Mouse (Mus musculus) lung, postnatal 0 days (tissue): ENCODE data around the gene Mybph. TPM values are rescaled to one million over a fixed set of nuclear protein-coding genes. Genes with fewer than 3 reads are reported as not detected.
A peak's percentile ranks its signal among the peaks of the same experiment; 100 is the strongest.

Experiments
- ATAC-seq: fragments of 200-750 bp; cut with Nextera tagmentation; 2 replicates; pipeline ENCODE4 v1.8.0; 2017; ENCODE audit warnings: moderate library complexity
- DNase-seq: peaks from one replicate; pipeline ENCODE4 v3.0.0-alpha.2; 2016; ENCODE audit warnings: low spot score
- H3K27ac ChIP-seq: fragments of 300-500 bp; sonication (generic); 2 replicates; pipeline ENCODE4 v1.5.1; 2014; ENCODE audit warnings: antibody characterized with exemption, mild to moderate bottlenecking, low read length, mixed read lengths
- H3K27me3 ChIP-seq: fragments of 300-500 bp; sonication (generic); replicated peaks from 2 replicates; pipeline ENCODE4 v1.6.1; 2014; ENCODE audit warnings: low read length, mixed read lengths; ENCODE audit not compliant: insufficient read depth
- H3K36me3 ChIP-seq: fragments of 300-500 bp; sonication (generic); 2 replicates; pipeline ENCODE4 v1.6.1; 2014; ENCODE audit warnings: low read length, mixed read lengths; ENCODE audit not compliant: insufficient read depth
- H3K4me1 ChIP-seq: fragments of 300-500 bp; sonication (generic); 2 replicates; pipeline ENCODE4 v1.6.1; 2014; ENCODE audit warnings: antibody characterized with exemption, low read depth, low read length, mixed read lengths; ENCODE audit not compliant: insufficient read depth
- H3K4me2 ChIP-seq: fragments of 300-500 bp; sonication (generic); replicated peaks from 2 replicates; pipeline ENCODE4 v1.6.1; 2014; ENCODE audit warnings: low read depth, mild to moderate bottlenecking, low read length, moderate library complexity, mixed read lengths
- H3K4me3 ChIP-seq: fragments of 300-500 bp; sonication (generic); 2 replicates; pipeline ENCODE4 v1.5.1; 2014; ENCODE audit warnings: low read depth, low read length
- H3K9ac ChIP-seq: fragments of 300-500 bp; sonication (generic); replicated peaks from 2 replicates; pipeline ENCODE4 v1.6.1; 2014; ENCODE audit warnings: low read depth, mild to moderate bottlenecking
- H3K9me3 ChIP-seq: fragments of 300-500 bp; sonication (generic); 2 replicates; pipeline ENCODE4 v1.6.1; 2016; ENCODE audit warnings: low read length, mixed read lengths
- CTCF ChIP-seq: IDR thresholded peaks from 2 replicates; pipeline ENCODE4 v1.5.1; 2016; ENCODE audit warnings: antibody characterized with exemption, mild to moderate bottlenecking
- EP300 ChIP-seq: IDR thresholded peaks from 2 replicates; pipeline ENCODE4 v1.6.1; 2016; ENCODE audit warnings: antibody characterized with exemption, mild to moderate bottlenecking, control low read depth
- WGBS: fragments of 180-500 bp; shearing (Covaris S2); extraction: QIAGEN DNeasy Blood & Tissue Kit; methylation state at CpG from one replicate; pipeline ENCODE4 v1.1.7; 2014; 5-methylcytosine and 5-hydroxymethylcytosine counted together
- polyA plus RNA-seq: library from polyadenylated mRNA; unstranded; fragments of >200 nt; fragmentation: Nextera tagmentation; extraction: Ambion mirVana; gene quantifications from 2 replicates; pipeline ENCODE4 v1.2.1, GENCODE M21; 2015

Mybph gene
- polyA plus RNA-seq, 1 experiment from 2014 or later: 0.18 TPM

DNA sequence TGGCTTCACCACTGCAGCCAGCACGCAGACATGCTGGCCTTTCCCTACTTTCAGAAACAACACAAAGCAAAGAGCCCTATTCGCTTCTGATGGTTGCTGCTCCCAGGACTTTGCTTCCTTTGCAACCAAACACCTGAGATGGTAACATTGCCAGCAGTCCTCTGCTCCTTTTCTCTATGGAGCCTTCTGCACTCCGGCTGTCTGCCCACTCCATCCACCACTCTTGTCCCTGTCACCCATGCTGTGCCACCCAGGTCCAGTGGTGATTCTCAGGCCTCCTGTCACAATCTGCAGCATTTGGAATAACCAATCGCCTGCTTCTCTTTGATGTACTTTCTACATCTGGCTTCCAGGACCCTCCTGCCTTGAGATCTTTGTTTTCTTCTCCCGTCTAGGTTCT, 32.1 kb downstream of the Mybph start:
- Histone ChIP-seq H3K4me3 (no peak overlapping the region), H3K27me3 (no peaks in the 10 kb centered on the region), H3K36me3 (no peaks in the 10 kb centered on the region), H3K4me1 (0 out of 2 replicates have a peak, but pooled peaks cover 5% of the 10 kb centered on the region), H3K27ac (no peak overlapping the region), H3K9me3 (no peaks in the 10 kb centered on the region), H3K9ac (no peak overlapping the region), H3K4me2 (no peak overlapping the region)
- WGBS: 87% methylated on average over 5 of the region's 5 CpGs
- no peak for TF ChIP-seq EP300
- TF ChIP-seq CTCF: no peak
- DNase-seq (no peak), ATAC-seq (no peak)

DNA sequence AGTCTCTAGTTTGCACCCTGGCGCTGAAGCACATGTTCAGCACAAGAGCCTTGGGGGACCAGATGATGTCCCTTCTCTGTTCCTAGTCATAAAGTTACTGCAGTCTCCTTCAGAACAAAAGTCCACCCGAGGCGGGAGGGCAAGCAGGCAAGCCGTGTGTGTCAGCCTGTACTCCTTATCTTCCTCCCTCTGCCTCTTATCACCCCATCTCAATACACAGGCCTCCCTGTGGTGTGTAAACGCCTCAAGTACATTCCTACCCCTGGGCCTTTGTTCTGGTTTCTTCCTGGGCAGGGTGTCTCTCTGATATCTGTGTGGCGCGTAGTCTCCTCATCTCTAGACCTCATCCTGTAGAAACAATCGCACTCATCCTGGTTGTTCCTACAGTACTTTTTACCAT, 33.5 kb downstream of the Mybph start:
- ATAC-seq (no peak), DNase-seq (no peak)
- Histone ChIP-seq H3K4me2 (no peak overlapping the region), H3K36me3 (no peaks in the 10 kb centered on the region), H3K4me3 (no peak overlapping the region), H3K4me1 (0 out of 2 replicates have a peak, but pooled peaks cover 5% of the 10 kb centered on the region), H3K27me3 (no peaks in the 10 kb centered on the region), H3K27ac (no peak overlapping the region), H3K9ac (no peak overlapping the region), H3K9me3 (no peaks in the 10 kb centered on the region)
- WGBS: 48% methylated on average over 8 of the region's 8 CpGs
- TF ChIP-seq CTCF (no peak), EP300 (no peak)

DNA sequence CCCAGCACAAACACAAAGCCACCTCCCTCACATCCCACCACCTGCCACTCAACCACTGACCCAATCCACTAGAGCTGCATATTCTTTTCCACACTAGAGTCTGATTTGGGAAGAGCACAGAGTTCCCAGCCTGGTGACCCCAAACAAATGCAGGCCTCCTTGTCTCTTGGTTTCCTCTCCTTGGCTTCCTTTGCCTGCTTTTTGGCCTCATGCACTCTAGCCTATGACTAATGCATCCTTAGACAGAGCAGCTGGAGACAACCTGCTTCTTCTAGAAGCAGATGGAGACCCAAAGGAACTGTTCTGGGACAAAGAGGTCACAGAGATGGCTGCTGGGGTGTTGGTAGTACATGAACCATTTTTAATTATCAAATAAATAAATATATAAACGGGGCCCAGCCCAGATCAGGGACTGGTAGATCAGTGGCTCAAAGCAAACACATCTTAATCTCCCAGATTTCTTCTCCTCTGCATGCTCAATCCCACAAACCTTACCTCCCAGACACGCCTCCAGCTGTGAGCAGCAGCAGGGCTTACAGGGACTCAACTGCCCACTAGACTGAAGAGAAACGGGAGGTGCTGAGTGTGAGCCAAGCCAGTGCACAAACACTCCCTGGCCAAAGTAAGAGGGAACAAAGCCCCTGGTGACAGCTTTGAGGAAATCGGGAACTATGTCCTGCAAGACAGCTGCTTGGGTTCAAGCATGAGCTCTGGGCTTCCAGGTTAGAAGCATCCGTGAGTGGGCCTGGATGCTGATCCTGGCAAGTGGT, 36.7 kb downstream of the Mybph start:
- Histone ChIP-seq H3K27me3 (peaks cover 15% of the 10 kb centered on the region), H3K4me1 (peaks cover 5% of the 10 kb centered on the region; the same call in 1 of the 2 replicates), H3K27ac (no peak overlapping the region), H3K4me3 (no peak overlapping the region), H3K9ac (no peak overlapping the region), H3K4me2 (no peak overlapping the region), H3K36me3 (no peaks in the 10 kb centered on the region), H3K9me3 (no peaks in the 10 kb centered on the region)
- WGBS: 51% methylated on average over 5 of the region's 5 CpGs
- TF ChIP-seq CTCF (no peak), EP300 (no peak)
- DNase-seq (no peak), ATAC-seq (no peak)

DNA sequence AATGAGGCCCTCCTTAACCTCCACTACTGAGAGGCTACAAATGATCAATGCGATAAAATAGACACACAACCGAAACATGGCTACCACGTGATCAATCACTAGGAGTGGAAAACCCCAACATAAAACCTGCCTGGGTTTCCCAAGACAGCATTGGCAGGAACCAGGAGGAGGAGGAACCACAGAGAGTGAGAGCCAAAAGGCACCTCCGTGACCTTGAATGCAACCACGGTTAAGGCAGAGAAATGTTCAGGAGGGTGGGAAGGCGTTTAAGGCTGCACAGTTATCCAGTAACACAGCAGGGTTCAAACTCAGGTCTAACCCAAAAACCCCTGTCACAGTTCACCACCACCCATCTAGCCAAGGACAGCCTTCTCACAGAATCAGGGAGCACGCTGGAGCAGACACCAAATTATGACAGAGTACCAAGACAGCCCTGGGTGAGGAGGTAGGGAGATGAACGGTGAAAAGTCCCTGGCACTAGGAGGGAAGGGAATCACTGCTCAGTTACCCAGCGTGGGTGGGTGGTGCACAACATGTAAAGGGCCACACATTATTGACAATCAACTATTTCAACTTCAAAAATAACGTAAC, 37.5 kb downstream of the Mybph start:
- ATAC-seq (no peak), DNase-seq (no peak)
- H3K27me3 ChIP-seq: peaks cover 17% of the 10 kb centered on the region
- no peaks in the 10 kb centered on the region for H3K36me3 ChIP-seq
- H3K27ac ChIP-seq: no peak overlapping the region
- no peak overlapping the region for H3K4me2 ChIP-seq
- H3K4me3 ChIP-seq: no peak overlapping the region
- H3K9me3 ChIP-seq: no peaks in the 10 kb centered on the region
- no peak for TF ChIP-seq CTCF
- TF ChIP-seq EP300: no peak
- H3K9ac ChIP-seq: no peak overlapping the region
- H3K4me1 ChIP-seq: peaks cover 12% of the 10 kb centered on the region; the same call in 1 of the 2 replicates
- WGBS: 77% methylated on average over 10 of the region's 10 CpGs

DNA sequence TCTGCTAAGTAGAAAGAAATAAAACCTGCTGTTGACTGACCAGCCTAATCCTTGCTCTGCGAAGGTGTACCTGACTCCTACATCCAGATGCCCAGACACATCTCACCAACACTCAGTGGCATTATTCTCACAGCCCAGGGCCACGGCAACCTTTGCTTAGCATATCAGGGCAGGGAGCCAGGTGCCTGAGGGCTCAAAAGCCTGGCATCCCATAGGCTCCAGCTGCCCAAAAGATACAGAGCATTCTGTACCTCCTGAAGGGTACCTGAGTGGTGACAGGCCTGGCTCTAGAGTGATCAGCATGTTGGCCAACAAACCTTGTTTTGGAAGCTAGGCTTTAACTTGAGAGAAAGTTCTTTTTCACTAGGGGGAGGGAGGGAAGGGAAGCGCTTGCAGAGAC, 38.0 kb downstream of the Mybph start:
- H3K4me3 ChIP-seq: no peak overlapping the region
- peaks cover 17% of the 10 kb centered on the region for H3K27me3 ChIP-seq
- DNase-seq (no peak), ATAC-seq (no peak; the same call in 1 of the 2 replicates)
- no peak overlapping the region for H3K27ac ChIP-seq
- H3K9me3 ChIP-seq: no peaks in the 10 kb centered on the region
- H3K9ac ChIP-seq: no peak overlapping the region
- whole genome bisulfite sequencing: 73% methylated on average over 3 of the region's 3 CpGs
- peaks cover 13% of the 10 kb centered on the region; the same call in 1 of the 2 replicates for H3K4me1 ChIP-seq
- no peak overlapping the region for H3K4me2 ChIP-seq
- no peaks in the 10 kb centered on the region for H3K36me3 ChIP-seq
- TF ChIP-seq EP300 (peak; percentile 70), CTCF (no peak)

DNA sequence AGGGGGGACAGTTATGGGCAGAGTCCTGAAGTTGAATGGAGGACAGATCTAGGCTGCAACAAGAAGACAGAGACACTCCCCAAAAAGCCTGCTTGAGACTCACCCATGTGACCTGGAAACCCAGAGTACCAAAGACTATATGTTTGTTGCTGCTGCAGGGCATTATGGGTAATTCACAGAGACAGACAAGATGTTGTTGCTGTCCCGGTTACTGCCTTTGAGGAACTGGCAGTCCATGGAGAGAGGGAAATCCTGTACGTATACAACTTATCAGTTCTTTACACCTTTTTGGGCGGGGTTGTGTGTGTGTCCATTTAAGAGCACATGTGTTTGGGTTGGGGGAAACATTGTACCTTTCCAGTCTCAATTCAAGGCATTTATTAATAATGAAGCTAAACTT, 38.4 kb downstream of the Mybph start:
- no peak overlapping the region for H3K4me3 ChIP-seq
- no peaks in the 10 kb centered on the region for H3K36me3 ChIP-seq
- H3K9me3 ChIP-seq: no peaks in the 10 kb centered on the region
- H3K27me3 ChIP-seq: peaks cover 17% of the 10 kb centered on the region
- ATAC-seq (no peak), DNase-seq (no peak)
- H3K4me1 ChIP-seq: peaks cover 13% of the 10 kb centered on the region; the same call in 1 of the 2 replicates
- TF ChIP-seq CTCF (no peak), EP300 (no peak)
- no peak overlapping the region for H3K9ac ChIP-seq
- no peak overlapping the region for H3K27ac ChIP-seq
- no peak overlapping the region for H3K4me2 ChIP-seq
- WGBS: 72% methylated on average over 3 of the region's 3 CpGs
